Mouse (Mus musculus) olfactory bulb, adult 2 months (tissue): ENCODE measurements around the gene Fkbp2.

Experiments
- CTCF ChIP-seq: fragments of 200-500 bp; IDR thresholded peaks from 2 replicates; pipeline ENCODE4 v1.5.1; 2012; ENCODE audit warnings: low read depth, mild to moderate bottlenecking, low read length, moderate library complexity; ENCODE audit not compliant: insufficient read depth
- POLR2A ChIP-seq: fragments of 200-500 bp; IDR thresholded peaks from 2 replicates; pipeline ENCODE4 v1.6.1; 2012; ENCODE audit warnings: mild to moderate bottlenecking, low read depth, low read length, moderate library complexity; ENCODE audit not compliant: insufficient read depth

- TF ChIP-seq CTCF (no peak), POLR2A (no peak)
Observed at GRCm38 (mm10) chr19:7019191-7019590, 38.9 kb upstream of the Fkbp2 start, which contains the start of gene Fermt3.
